Mouse (Mus musculus): ENCODE data around the gene Tas2r119.

Gene Tas2r119

GRCm38 (mm10) chr15:32225394-32225793 lies 48.3 kb downstream of the Tas2r119 start:
- DNase-seq (ENCODE audit: low spot score): no peak

DNA sequence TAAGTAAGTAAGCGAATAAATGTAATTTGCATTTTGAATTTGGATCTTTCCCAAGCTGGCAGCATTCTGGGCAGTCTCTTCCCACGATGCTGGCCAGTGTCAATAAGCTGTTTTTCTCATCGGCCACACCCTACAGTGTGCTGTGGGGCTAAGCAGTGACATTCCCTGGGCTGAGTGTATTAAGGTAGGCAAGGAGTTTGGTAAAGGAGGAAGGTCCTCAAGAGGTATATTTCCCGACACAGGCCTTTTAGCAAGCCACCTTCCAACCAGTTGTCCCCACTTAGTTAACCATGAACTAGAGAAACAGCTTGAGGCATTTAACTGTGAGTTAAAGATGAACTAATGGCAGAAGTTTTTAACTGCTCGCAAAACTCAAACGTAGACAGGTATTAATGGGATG lies 49.3 kb downstream of the Tas2r119 start:
- DNase-seq (ENCODE audit: low spot score): peak; percentile 44

DNA sequence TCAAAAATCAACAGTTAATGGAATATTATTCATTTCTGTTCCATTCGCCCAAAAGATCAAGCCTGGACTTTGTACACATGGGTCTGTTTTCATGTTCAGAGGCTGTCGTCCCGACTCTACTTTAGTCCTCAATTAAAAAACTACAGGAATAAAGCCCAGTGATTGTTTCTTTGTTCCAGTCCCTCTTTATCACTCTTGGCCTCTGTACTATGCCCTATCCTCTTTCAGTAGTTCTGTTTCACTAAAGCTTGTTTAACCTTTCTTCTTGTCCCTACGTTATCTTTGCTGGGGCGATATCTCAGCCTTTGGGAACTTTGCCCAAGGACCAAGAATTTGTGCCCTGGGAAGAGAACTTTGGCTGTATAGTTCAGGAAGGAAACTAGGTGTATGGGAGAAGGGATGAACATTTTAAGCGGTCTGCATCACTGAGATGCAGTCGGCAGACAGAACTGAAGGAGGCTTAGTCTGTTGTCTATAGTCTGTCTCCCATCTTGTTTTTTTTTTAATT lies 49.9 kb downstream of the Tas2r119 start:
- peak; percentile 50 for DNase-seq (ENCODE audit: low spot score)

Measured in yolk sac, embryonic 10.5 days (tissue).